Mouse (Mus musculus) megakaryocyte, embryonic 14.5 days (primary cell): Measurements from ENCODE around the gene Kmt2b. TPM values are rescaled to one million over a fixed set of nuclear protein-coding genes. Genes with fewer than 3 reads are reported as not detected.

ENCODE experiments used
- H3K27me3 ChIP-seq: replicated peaks from 2 replicates; pipeline ENCODE3; 2012; ENCODE audit warnings: inconsistent platforms
- H3K36me3 ChIP-seq: replicated peaks from 2 replicates; pipeline ENCODE3; 2012; ENCODE audit warnings: low read length, inconsistent platforms, mixed read lengths
- H3K4me1 ChIP-seq: 2 replicates; pipeline ENCODE4 v1.6.1; 2012; ENCODE audit warnings: inconsistent platforms
- H3K4me3 ChIP-seq: replicated peaks from 2 replicates; pipeline ENCODE3; 2012; ENCODE audit warnings: moderate library complexity, mild to moderate bottlenecking, inconsistent platforms
- H3K9me3 ChIP-seq: 2 replicates; pipeline ENCODE4 v1.6.1; 2012; ENCODE audit warnings: inconsistent platforms
- FLI1 ChIP-seq: IDR thresholded peaks from 2 replicates; pipeline ENCODE4 v1.6.1; 2012; ENCODE audit warnings: low read length, inconsistent platforms, mixed read lengths
- GATA1 ChIP-seq: IDR thresholded peaks from 3 replicates; pipeline ENCODE4 v1.6.1; 2012; ENCODE audit warnings: mixed read lengths, low read length, inconsistent platforms, borderline replicate concordance
- polyA plus RNA-seq: library from polyadenylated mRNA; stranded (reverse); fragments of >175 nt; gene quantifications from 2 replicates; pipeline ENCODE4 v1.2.3, GENCODE M21; 2012; ENCODE audit warnings: low replicate concordance; ENCODE audit not compliant: insufficient read depth

The Kmt2b gene
- polyA plus RNA-seq, 1 experiment = 20.0 TPM

- H3K36me3 ChIP-seq = peaks cover 100% of the 10 kb centered on the region
- TF ChIP-seq FLI1 (no peak), GATA1 (no peak)
- H3K4me3 ChIP-seq = no peak overlapping the region
- peaks cover 11% of the 10 kb centered on the region; the same call in 1 of the 2 replicates for H3K4me1 ChIP-seq
- no peaks in the 10 kb centered on the region for H3K27me3 ChIP-seq
- H3K9me3 ChIP-seq = no peaks in the 10 kb centered on the region
Observed at GRCm38 (mm10) chr7:30572969-30573368, 15.6 kb downstream of the Kmt2b start.

GRCm38 (mm10) chr7:30572389-30572788, 16.1 kb downstream of the Kmt2b start:
- H3K36me3 ChIP-seq = peaks cover 99% of the 10 kb centered on the region
- no peaks in the 10 kb centered on the region for H3K27me3 ChIP-seq
- TF ChIP-seq GATA1 (no peak), FLI1 (no peak)
- H3K4me1 ChIP-seq = peaks cover 11% of the 10 kb centered on the region; the same call in 1 of the 2 replicates
- no peak overlapping the region for H3K4me3 ChIP-seq
- no peaks in the 10 kb centered on the region for H3K9me3 ChIP-seq

GRCm38 (mm10) chr7:30567555-30567954, 21.0 kb downstream of the Kmt2b start:
- Histone ChIP-seq H3K27me3 (no peaks in the 10 kb centered on the region), H3K36me3 (peaks cover 87% of the 10 kb centered on the region), H3K4me3 (no peak overlapping the region), H3K9me3 (no peaks in the 10 kb centered on the region), H3K4me1 (peaks cover 40% of the 10 kb centered on the region)
- TF ChIP-seq FLI1 = no peak

GRCm38 (mm10) chr7:30566033-30566432, 22.5 kb downstream of the Kmt2b start:
- H3K4me1 ChIP-seq = peaks cover 45% of the 10 kb centered on the region
- H3K36me3 ChIP-seq = peaks cover 78% of the 10 kb centered on the region
- no peaks in the 10 kb centered on the region for H3K9me3 ChIP-seq
- no peaks in the 10 kb centered on the region for H3K27me3 ChIP-seq
- peak overlapping the region; percentile 10 for H3K4me3 ChIP-seq
- TF ChIP-seq FLI1 (no peak), GATA1 (no peak)

GRCm38 (mm10) chr7:30564970-30565571, 23.5 kb downstream of the Kmt2b start, which contains the start of gene Igflr1:
TSS of gene Igflr1 (plus strand) at chr7:30565427.
- Histone ChIP-seq H3K9me3 (no peaks in the 10 kb centered on the region), H3K4me3 (peak within 1 kb of the TSS; percentile 99), H3K36me3 (peaks cover 73% of the 10 kb centered on the region), H3K27me3 (no peaks in the 10 kb centered on the region), H3K4me1 (peaks cover 54% of the 10 kb centered on the region)
- no peak for TF ChIP-seq FLI1
- no peak for TF ChIP-seq GATA1

GRCm38 (mm10) chr7:30563906-30564280, 24.6 kb downstream of the Kmt2b start:
- no peaks in the 10 kb centered on the region for H3K27me3 ChIP-seq
- H3K9me3 ChIP-seq = no peaks in the 10 kb centered on the region
- peak overlapping the region; percentile 99 for H3K4me3 ChIP-seq
- peaks cover 62% of the 10 kb centered on the region for H3K36me3 ChIP-seq
- TF ChIP-seq GATA1 (no peak), FLI1 (no peak)
- H3K4me1 ChIP-seq = peaks cover 59% of the 10 kb centered on the region

- TF ChIP-seq FLI1 (no peak), GATA1 (no peak)
- H3K27me3 ChIP-seq = no peaks in the 10 kb centered on the region
- H3K36me3 ChIP-seq = peaks cover 56% of the 10 kb centered on the region
- peak within 1 kb of the TSS; percentile 99 for H3K4me3 ChIP-seq
- H3K4me1 ChIP-seq = peaks cover 64% of the 10 kb centered on the region
- H3K9me3 ChIP-seq = no peaks in the 10 kb centered on the region
Observed at GRCm38 (mm10) chr7:30563117-30563905, 25.2 kb downstream of the Kmt2b start, which contains the start of the genes U2af1l4, Gm49396 and Psenen. TSS of gene U2af1l4 (plus strand) at chr7:30563301. TSS of gene Gm49396 (plus strand) at chr7:30563344. TSS of gene Psenen (minus strand) at chr7:30563627.

GRCm38 (mm10) chr7:30562526-30563116, 25.9 kb downstream of the Kmt2b start:
- peaks cover 56% of the 10 kb centered on the region for H3K36me3 ChIP-seq
- TF ChIP-seq FLI1 (no peak), GATA1 (no peak)
- H3K4me3 ChIP-seq = peak overlapping the region; percentile 99
- no peaks in the 10 kb centered on the region for H3K9me3 ChIP-seq
- H3K4me1 ChIP-seq = peaks cover 70% of the 10 kb centered on the region
- H3K27me3 ChIP-seq = no peaks in the 10 kb centered on the region

GRCm38 (mm10) chr7:30560296-30560695, 28.2 kb downstream of the Kmt2b start:
- TF ChIP-seq FLI1 (no peak), GATA1 (no peak)
- no peaks in the 10 kb centered on the region for H3K27me3 ChIP-seq
- H3K4me3 ChIP-seq = peak overlapping the region; percentile 96
- H3K36me3 ChIP-seq = peaks cover 56% of the 10 kb centered on the region
- peaks cover 74% of the 10 kb centered on the region for H3K4me1 ChIP-seq
- no peaks in the 10 kb centered on the region for H3K9me3 ChIP-seq
